21 mouse cellular contexts compared by ENCODE assay signal in genomic region chr4:110225492-110225891, GRCm38 (mm10).
DNase-seq lines count a peak whose midpoint lies in the region; ATAC-seq and TF ChIP-seq lines count a peak whose summit lies in the region.
"Had no signal": no experiment of that assay in that cellular context is flagged by ENCODE, and none has a peak within 500 bp of the region (broad histone marks: within the 10 kb centered on the region; RNA-seq: fewer than 3 reads in every experiment).

No protein-coding gene starts in this region.

- no peak overlapping the region for H3K4me2 ChIP-seq in hindbrain, embryonic 12.5 days (replicated peaks)
- H3K4me2 ChIP-seq in hindbrain, embryonic 14.5 days (replicated peaks), result no peak overlapping the region
- H3K4me2 ChIP-seq in midbrain, embryonic 12.5 days (replicated peaks), result no peak overlapping the region
- H3K4me2 ChIP-seq in midbrain, embryonic 15.5 days, result no peak overlapping the region
- no peak overlapping the region for H3K4me2 ChIP-seq in neural tube, embryonic 14.5 days (ENCODE audit: low read depth, low read length)
- H3K4me2 ChIP-seq: embryonic facial prominence, embryonic 13.5 days; hindbrain, embryonic 15.5 days; liver, embryonic 11.5 days; stomach, embryonic 15.5 days had no signal

- ATAC-seq in hindbrain, embryonic 12.5 days (ENCODE audit: low FRiP score), result 0 out of 2 replicates have a peak, but pooled peaks have one; percentile 35
- no peak for ATAC-seq in hindbrain, embryonic 14.5 days (ENCODE audit: low FRiP score)
- ATAC-seq in midbrain, embryonic 12.5 days (ENCODE audit: low FRiP score, low read depth), result no peak
- no peak for ATAC-seq in midbrain, embryonic 15.5 days (replicated peaks)
- peak; percentile 57; the same call in 1 of the 2 replicates for ATAC-seq in neural tube, embryonic 14.5 days (ENCODE audit: low read depth)
- ATAC-seq: forebrain, embryonic 14.5 days; intestine, embryonic 16.5 days had no signal

- DNase-seq in cerebellum, adult 2 months, result peak; percentile 26 to 31
- DNase-seq in cerebellum, postnatal 4 days (ENCODE audit: low spot score in 2 of 2), result no peak
- no peak for DNase-seq in hindbrain, embryonic 14.5 days (ENCODE audit: low spot score)
- DNase-seq: adrenal gland, postnatal 14 days; gastrocnemius, postnatal 36 days; kidney, postnatal 4 days; layer of hippocampus, adult 9-11 months; lung, adult 18-20 months; lung, postnatal 14 days; right cerebral cortex, postnatal 25 days; thymus, adult 18-20 months had no signal

- no peaks in the 10 kb centered on the region for H3K9me3 ChIP-seq in hindbrain, embryonic 12.5 days (replicated peaks)
- H3K9me3 ChIP-seq in hindbrain, embryonic 14.5 days (ENCODE audit: control insufficient read depth, low read length), result no peaks in the 10 kb centered on the region
- no peaks in the 10 kb centered on the region for H3K9me3 ChIP-seq in midbrain, embryonic 12.5 days
- no peaks in the 10 kb centered on the region for H3K9me3 ChIP-seq in midbrain, embryonic 15.5 days
- no peaks in the 10 kb centered on the region for H3K9me3 ChIP-seq in neural tube, embryonic 14.5 days (ENCODE audit: control insufficient read depth, low read length)
- H3K9me3 ChIP-seq: embryonic facial prominence, embryonic 13.5 days; hindbrain, embryonic 15.5 days; stomach, embryonic 15.5 days had no signal

- H3K9ac ChIP-seq in hindbrain, embryonic 12.5 days, result no peak overlapping the region
- H3K9ac ChIP-seq in hindbrain, embryonic 14.5 days, result no peak overlapping the region
- no peak overlapping the region for H3K9ac ChIP-seq in midbrain, embryonic 12.5 days (replicated peaks)
- no peak overlapping the region for H3K9ac ChIP-seq in midbrain, embryonic 15.5 days
- no peak overlapping the region for H3K9ac ChIP-seq in neural tube, embryonic 14.5 days (replicated peaks; ENCODE audit: low read depth, low read length)
- H3K9ac ChIP-seq: embryonic facial prominence, embryonic 13.5 days; hindbrain, embryonic 15.5 days; stomach, embryonic 15.5 days had no signal

- H3K4me3 ChIP-seq in cerebellum, adult 2 months (replicated peaks; ENCODE audit: insufficient read depth, low read depth, low read length), result no peak overlapping the region
- no peak overlapping the region for H3K4me3 ChIP-seq in hindbrain, embryonic 12.5 days
- no peak overlapping the region for H3K4me3 ChIP-seq in hindbrain, embryonic 14.5 days (replicated peaks; ENCODE audit: low read length)
- H3K4me3 ChIP-seq in midbrain, embryonic 12.5 days, result no peak overlapping the region
- H3K4me3 ChIP-seq in midbrain, embryonic 15.5 days, result no peak overlapping the region
- H3K4me3 ChIP-seq in neural tube, embryonic 14.5 days (ENCODE audit: low read depth, low read length), result no peak overlapping the region
- H3K4me3 ChIP-seq: embryonic facial prominence, embryonic 13.5 days; hindbrain, embryonic 15.5 days; stomach, embryonic 15.5 days had no signal

- peaks cover 12% of the 10 kb centered on the region; the same call in 1 of the 2 replicates for H3K36me3 ChIP-seq in hindbrain, embryonic 12.5 days
- H3K36me3 ChIP-seq in hindbrain, embryonic 14.5 days (replicated peaks; ENCODE audit: control insufficient read depth, insufficient read depth), result peaks cover 18% of the 10 kb centered on the region
- H3K36me3 ChIP-seq in midbrain, embryonic 12.5 days, result peaks cover 15% of the 10 kb centered on the region; the same call in 1 of the 2 replicates
- H3K36me3 ChIP-seq in midbrain, embryonic 15.5 days (replicated peaks), result peaks cover 5% of the 10 kb centered on the region; the same call in 1 of the 2 replicates
- H3K36me3 ChIP-seq in neural tube, embryonic 14.5 days (ENCODE audit: control insufficient read depth, insufficient read depth, low read length), result peaks cover 5% of the 10 kb centered on the region; the same call in 1 of the 2 replicates
- H3K36me3 ChIP-seq: embryonic facial prominence, embryonic 13.5 days; stomach, embryonic 15.5 days had no signal

- TF ChIP-seq POLR2A in cerebellum, adult 2 months (IDR thresholded peaks at IDR 0.05; ENCODE audit: borderline replicate concordance, insufficient read depth, low read length), result no peak

- TF ChIP-seq CTCF in cerebellum, adult 2 months (IDR thresholded peaks at IDR 0.05; ENCODE audit: borderline replicate concordance, insufficient read depth, low read depth, low read length), result no peak

- H3K27ac ChIP-seq in cerebellum, adult 2 months (ENCODE audit: insufficient read depth, low read length), result no peak overlapping the region
- peak overlapping the region; percentile 55; the same call in 1 of the 2 replicates for H3K27ac ChIP-seq in hindbrain, embryonic 12.5 days
- no peak overlapping the region for H3K27ac ChIP-seq in hindbrain, embryonic 14.5 days
- peak overlapping the region; percentile 42; the same call in 1 of the 2 replicates for H3K27ac ChIP-seq in midbrain, embryonic 12.5 days (replicated peaks)
- H3K27ac ChIP-seq in midbrain, embryonic 15.5 days, result no peak overlapping the region
- no peak overlapping the region for H3K27ac ChIP-seq in neural tube, embryonic 14.5 days (ENCODE audit: low read depth, low read length)
- H3K27ac ChIP-seq: embryonic facial prominence, embryonic 13.5 days; hindbrain, embryonic 15.5 days; stomach, embryonic 15.5 days had no signal

- no peaks in the 10 kb centered on the region for H3K27me3 ChIP-seq in cerebellum, adult 2 months (ENCODE audit: control insufficient read depth, insufficient read depth, low read length)
- H3K27me3 ChIP-seq in hindbrain, embryonic 12.5 days, result no peaks in the 10 kb centered on the region
- H3K27me3 ChIP-seq in hindbrain, embryonic 14.5 days (ENCODE audit: control insufficient read depth, insufficient read depth, low read length), result no peaks in the 10 kb centered on the region
- no peaks in the 10 kb centered on the region for H3K27me3 ChIP-seq in midbrain, embryonic 12.5 days
- no peaks in the 10 kb centered on the region for H3K27me3 ChIP-seq in midbrain, embryonic 15.5 days (replicated peaks)
- H3K27me3 ChIP-seq in neural tube, embryonic 14.5 days (ENCODE audit: control insufficient read depth, insufficient read depth, low read length), result no peaks in the 10 kb centered on the region
- H3K27me3 ChIP-seq: embryonic facial prominence, embryonic 13.5 days; hindbrain, embryonic 15.5 days; stomach, embryonic 15.5 days had no signal

- 82% methylated on average over 10 of the region's 10 CpGs for WGBS in cerebellum, adult 2 months
- WGBS in hindbrain, embryonic 12.5 days, result 71% methylated on average over 10 of the region's 10 CpGs
- 61% methylated on average over 10 of the region's 10 CpGs for WGBS in hindbrain, embryonic 14.5 days
- whole genome bisulfite sequencing in midbrain, embryonic 12.5 days, result 91% methylated on average over 10 of the region's 10 CpGs
- WGBS in midbrain, embryonic 15.5 days, result 79% methylated on average over 10 of the region's 10 CpGs
- WGBS in neural tube, embryonic 14.5 days, result 39% methylated on average over 10 of the region's 10 CpGs

- peaks cover 3% of the 10 kb centered on the region; the same call in 1 of the 2 replicates for H3K4me1 ChIP-seq in cerebellum, adult 2 months (ENCODE audit: control insufficient read depth, insufficient read depth, low read length)
- peaks cover 13% of the 10 kb centered on the region for H3K4me1 ChIP-seq in hindbrain, embryonic 12.5 days
- 0 out of 2 replicates have a peak, but pooled peaks cover 11% of the 10 kb centered on the region for H3K4me1 ChIP-seq in hindbrain, embryonic 14.5 days (replicated peaks; ENCODE audit: control insufficient read depth, insufficient read depth, low read length)
- H3K4me1 ChIP-seq in midbrain, embryonic 12.5 days, result no peaks in the 10 kb centered on the region; the same call in 1 of the 2 replicates
- peaks cover 8% of the 10 kb centered on the region; the same call in 1 of the 2 replicates for H3K4me1 ChIP-seq in midbrain, embryonic 15.5 days
- H3K4me1 ChIP-seq in neural tube, embryonic 14.5 days (ENCODE audit: control insufficient read depth, insufficient read depth, low read length), result peaks cover 3% of the 10 kb centered on the region; the same call in 1 of the 2 replicates
- H3K4me1 ChIP-seq: embryonic facial prominence, embryonic 13.5 days; stomach, embryonic 15.5 days had no signal

Comparison
In these comparisons a context has a peak if more than half of its experiments do, and no peak if none do; other contexts are left out.
1. DNase-seq: peak in cerebellum, adult 2 months (2 of 2); none in cerebellum, postnatal 4 days (0 of 2) and hindbrain, embryonic 14.5 days (single experiment).
2. H3K27ac ChIP-seq: peak in hindbrain, embryonic 12.5 days (single experiment) and midbrain, embryonic 12.5 days (single experiment); none in cerebellum, adult 2 months (single experiment), hindbrain, embryonic 14.5 days (single experiment), midbrain, embryonic 15.5 days (single experiment) and neural tube, embryonic 14.5 days (single experiment).
3. ATAC-seq: peak in hindbrain, embryonic 12.5 days (single experiment) and neural tube, embryonic 14.5 days (single experiment); none in hindbrain, embryonic 14.5 days (single experiment), midbrain, embryonic 12.5 days (single experiment) and midbrain, embryonic 15.5 days (single experiment).